Mouse (Mus musculus) bone marrow macrophage, adult 2 months (primary cell): Measurements from ENCODE around the gene Mrps18a. TPM values are rescaled to one million over a fixed set of nuclear protein-coding genes. Genes with fewer than 3 reads are reported as not detected.

Experiments used
- H3K27ac ChIP-seq: 2 replicates; pipeline ENCODE4 v1.5.1; 2012; ENCODE audit warnings: low read depth, low read length; ENCODE audit not compliant: insufficient read depth
- H3K4me1 ChIP-seq: 2 replicates; pipeline ENCODE4 v1.6.1; 2012; ENCODE audit warnings: low read length; ENCODE audit not compliant: control insufficient read depth, insufficient read depth
- H3K4me3 ChIP-seq: 2 replicates; pipeline ENCODE4 v1.5.1; 2012; ENCODE audit warnings: mild to moderate bottlenecking, low read length, moderate library complexity; ENCODE audit not compliant: insufficient read depth
- CTCF ChIP-seq: IDR thresholded peaks from 2 replicates; pipeline ENCODE4 v1.5.1; 2012; ENCODE audit warnings: low read depth, mild to moderate bottlenecking, low read length, moderate library complexity
- POLR2A ChIP-seq: IDR thresholded peaks from 2 replicates; pipeline ENCODE4 v1.6.1; 2012; ENCODE audit warnings: mild to moderate bottlenecking, low read depth, low read length, borderline replicate concordance
- polyA plus RNA-seq: library from polyadenylated mRNA; stranded (reverse); fragments of >200 nt; gene quantifications from 2 replicates; pipeline ENCODE4 v1.2.4, GENCODE M21; 2012; ENCODE audit not compliant: missing spikeins, insufficient read depth, insufficient read length

Gene Mrps18a
- polyA plus RNA-seq: 71.9 and 73.2 TPM in 2 replicates

DNA sequence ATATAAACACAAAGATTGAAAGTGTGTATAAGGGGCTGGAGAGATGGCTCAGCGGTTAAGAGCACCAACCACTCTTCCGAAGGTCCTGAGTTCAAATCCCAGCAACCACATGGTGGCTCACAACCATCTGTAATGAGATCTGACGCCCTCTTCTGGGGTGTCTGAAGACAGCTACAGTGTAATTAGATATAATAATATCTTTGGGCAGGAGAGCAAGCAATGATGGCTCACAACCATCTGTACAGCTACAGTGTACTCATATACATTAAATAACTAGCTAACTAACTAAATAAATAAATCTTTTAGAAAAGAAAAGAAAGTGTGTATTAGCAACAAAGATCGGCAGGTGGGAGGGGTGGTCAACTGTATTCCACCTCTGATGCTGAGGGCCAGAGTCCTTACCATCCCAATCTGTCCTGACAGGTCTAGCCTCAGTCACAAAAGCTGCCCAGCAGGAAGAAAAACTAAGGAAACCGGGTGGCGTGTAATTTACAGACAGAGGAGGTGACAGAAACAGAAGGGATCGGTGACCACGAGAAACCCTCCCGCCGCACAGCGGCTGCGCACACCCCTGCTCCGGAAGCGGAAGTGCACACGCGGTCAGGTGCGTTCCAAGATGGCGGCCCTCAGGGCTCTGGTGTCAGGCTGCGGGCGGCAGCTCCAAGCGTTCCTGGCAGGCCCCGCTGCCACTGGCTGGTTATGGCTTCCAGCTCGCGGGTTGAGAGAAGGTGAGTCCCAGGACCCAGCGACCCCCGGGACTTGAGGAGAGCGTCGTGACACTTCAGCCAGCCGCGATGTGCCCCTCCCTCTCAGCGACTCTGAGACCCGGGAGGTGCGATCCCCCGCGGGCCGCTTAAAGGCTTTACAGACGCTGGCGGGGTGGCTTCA, at the start of gene Mrps18a:
Mrps18a (plus strand) TSS at position 585 of the 888 bp plus-strand sequence.
- no peak for TF ChIP-seq POLR2A
- TF ChIP-seq CTCF: no peak
- Histone ChIP-seq H3K27ac (peak within 1 kb of the TSS; percentile 34; the same call in 1 of the 2 replicates), H3K4me3 (peak within 1 kb of the TSS; percentile 75), H3K4me1 (peaks cover 2% of the 10 kb centered on the region; the same call in 1 of the 2 replicates)

DNA sequence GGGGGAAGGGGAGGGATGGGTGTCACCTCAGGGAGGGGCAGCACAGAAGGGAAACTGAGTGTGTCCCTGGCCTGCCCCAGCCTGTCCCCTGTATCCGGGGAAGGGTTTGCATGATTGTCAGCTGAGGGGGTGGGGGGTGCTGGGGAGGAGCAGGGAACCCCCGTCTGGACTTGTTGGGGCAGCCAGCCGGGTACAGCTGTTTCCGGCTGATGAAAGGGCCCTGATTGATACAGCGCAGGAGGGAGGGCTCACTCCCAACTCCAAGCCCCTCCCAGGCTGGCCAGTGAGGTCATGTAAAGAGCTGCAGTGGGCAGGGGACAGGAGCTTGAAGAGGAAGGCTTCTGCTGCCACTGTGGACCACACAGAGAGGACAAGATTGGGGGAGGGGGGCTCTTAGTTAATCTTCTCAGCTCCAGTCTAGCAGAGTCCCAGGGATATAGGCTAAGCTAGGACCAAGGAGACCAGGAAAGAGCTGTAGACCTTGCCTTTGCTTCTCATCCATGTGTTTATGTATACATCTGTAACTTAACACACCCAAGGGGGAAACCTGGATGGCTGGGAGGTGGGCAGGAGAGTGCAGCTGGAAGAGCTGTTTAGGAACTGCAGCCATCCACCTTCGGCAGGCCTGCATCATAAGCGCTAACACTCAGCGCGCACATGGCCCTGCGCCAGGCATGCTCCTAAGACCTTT, 47.4 kb upstream of the Mrps18a start:
- TF ChIP-seq CTCF (no peak), POLR2A (no peak)
- H3K4me1 ChIP-seq: no peaks in the 10 kb centered on the region
- H3K4me3 ChIP-seq: no peak overlapping the region
- H3K27ac ChIP-seq: no peak overlapping the region

DNA sequence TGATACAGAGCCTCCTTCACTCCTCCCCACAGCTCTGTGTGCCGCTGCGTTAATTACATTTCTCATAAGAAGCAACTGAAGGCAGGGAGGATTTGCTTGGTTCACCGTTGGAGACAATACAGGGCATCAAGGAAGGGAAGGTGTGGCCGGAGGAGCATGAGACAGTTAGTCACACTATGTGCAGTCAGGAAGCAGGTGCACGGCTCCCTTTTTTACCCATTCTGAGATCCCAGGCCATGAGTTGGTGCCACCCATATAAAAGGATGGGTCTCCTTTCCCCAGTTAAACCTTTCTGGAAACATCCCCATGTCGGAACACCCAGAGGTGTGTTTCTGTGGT, 46.8 kb upstream of the Mrps18a start:
- no peaks in the 10 kb centered on the region for H3K4me1 ChIP-seq
- no peak overlapping the region for H3K27ac ChIP-seq
- no peak for TF ChIP-seq POLR2A
- H3K4me3 ChIP-seq: no peak overlapping the region

DNA sequence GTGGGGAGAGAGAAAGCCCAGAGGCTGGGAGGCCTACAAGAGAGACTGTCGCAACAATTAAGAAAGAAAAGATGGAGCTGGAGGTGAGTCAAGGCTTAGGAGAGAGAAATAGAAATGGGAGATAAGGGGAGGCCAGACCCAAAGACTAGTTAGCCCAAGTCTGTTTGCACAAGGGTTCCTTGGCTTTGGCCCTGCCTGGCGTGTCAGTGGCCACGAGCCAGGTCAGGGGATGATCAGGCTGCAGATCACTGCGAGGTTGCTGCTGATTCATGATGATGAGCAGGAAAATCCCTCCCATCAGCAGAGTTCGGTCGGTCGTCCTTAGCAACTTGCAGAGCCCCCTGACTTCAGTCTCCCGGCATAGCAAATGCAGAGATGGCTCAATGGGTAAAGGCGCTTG, 40.7 kb upstream of the Mrps18a start:
- Histone ChIP-seq H3K4me1 (peaks cover 17% of the 10 kb centered on the region), H3K4me3 (no peak overlapping the region), H3K27ac (no peak overlapping the region)
- TF ChIP-seq POLR2A (no peak), CTCF (no peak)

DNA sequence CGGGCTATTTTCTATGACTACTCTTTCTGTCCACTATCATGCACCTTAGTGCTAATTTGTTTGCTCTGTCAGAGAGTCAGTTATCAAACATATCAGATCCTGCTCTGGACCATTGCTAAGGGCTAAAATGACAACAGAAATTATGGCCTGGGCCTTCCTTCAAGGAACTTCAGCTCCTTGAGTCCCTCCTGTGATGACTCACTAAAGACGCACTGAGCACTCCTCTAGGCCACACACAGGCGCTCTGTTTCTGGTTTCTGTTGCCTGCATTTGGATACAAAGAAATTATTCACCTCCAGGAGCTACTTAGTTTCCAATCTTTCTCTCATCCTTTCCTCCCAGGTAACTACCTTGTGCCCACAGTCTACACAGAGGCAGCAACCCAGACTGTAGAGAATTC, 39.3 kb upstream of the Mrps18a start:
- TF ChIP-seq CTCF (no peak), POLR2A (no peak)
- Histone ChIP-seq H3K27ac (no peak overlapping the region), H3K4me3 (no peak overlapping the region), H3K4me1 (peaks cover 17% of the 10 kb centered on the region)

DNA sequence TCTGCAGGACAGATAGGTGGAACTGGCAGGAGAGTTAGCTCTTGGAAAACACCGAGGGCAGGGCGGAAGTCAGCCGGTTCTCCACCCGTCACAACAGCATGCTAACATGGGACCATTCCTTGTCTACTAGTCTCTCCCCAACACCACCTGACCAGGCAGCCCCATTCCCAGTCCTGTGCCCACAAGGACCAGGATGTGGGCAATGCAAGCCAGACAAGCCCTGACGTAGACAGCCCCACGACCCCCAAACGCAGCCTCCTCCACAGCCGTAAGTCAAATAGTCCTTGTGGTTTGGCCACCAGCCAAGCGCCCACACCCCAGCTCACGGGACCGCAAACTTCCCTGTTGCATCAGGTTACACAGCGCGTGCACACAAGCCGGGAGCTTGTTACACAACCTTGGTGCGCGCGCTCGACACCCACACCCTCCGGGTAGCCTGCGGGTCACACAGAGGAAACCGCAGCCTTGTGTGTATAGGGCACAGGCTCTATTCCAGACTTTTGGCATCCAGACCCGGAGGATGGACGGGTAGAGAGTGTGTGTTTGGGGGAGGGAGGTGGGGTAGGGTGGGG, 37.0 kb upstream of the Mrps18a start:
- Histone ChIP-seq H3K27ac (no peak overlapping the region), H3K4me1 (peaks cover 17% of the 10 kb centered on the region), H3K4me3 (peak overlapping the region; percentile 22)
- no peak for TF ChIP-seq POLR2A

DNA sequence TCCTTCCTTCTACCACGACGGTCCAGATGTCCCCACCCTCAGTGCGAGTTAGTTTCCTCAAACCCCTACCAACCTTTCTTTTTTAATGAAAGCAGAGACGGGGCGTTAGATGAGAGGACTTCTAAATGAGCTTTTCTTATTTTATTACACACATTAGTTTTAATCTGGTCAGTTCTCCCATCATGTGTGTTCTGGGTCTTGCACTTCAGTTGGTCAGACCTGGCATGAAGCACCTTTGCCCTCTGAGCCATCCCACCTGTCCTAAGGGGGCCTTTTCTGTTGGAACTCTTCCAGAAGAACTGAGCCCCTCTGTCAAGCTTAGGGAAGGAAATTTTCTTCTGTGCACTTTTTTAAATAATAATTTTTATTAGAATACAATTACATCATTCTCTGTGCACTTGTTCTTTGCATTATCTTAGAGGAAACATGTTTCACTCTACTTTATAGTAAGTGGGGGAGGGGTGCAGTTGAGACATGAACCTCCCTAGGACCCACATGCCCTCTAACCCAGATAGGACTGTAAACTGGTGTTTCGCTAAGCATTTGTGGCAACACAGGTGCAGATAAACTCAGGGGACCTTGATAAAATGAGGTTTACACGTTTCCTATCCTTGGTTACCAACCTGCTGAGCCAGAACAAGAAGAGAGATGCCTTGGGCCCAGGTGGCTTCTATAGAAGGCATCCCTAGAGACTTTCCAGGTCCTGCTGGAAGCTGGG, 36.2 kb upstream of the Mrps18a start:
- H3K4me1 ChIP-seq: peaks cover 17% of the 10 kb centered on the region
- H3K4me3 ChIP-seq: no peak overlapping the region
- H3K27ac ChIP-seq: no peak overlapping the region
- TF ChIP-seq CTCF (no peak), POLR2A (no peak)

DNA sequence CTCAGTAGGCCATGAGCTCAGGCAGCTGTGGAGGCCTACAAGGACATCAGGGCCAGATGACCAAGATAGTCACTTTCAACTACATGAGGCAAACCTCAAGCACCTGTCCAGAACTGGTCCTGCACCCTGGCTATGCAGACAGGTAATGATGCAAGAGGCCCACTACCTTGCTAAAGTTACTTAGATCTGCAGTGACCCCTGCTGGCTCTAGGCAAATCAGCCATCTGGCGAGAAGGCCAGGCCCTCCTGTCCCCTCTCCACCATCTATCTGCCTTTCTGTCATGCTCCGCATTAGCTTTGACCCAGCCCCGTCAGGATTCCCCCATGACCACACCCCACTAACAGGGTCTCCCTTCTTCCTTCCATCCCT, 35.7 kb upstream of the Mrps18a start:
- Histone ChIP-seq H3K4me1 (peaks cover 15% of the 10 kb centered on the region), H3K4me3 (no peak overlapping the region), H3K27ac (no peak overlapping the region)
- TF ChIP-seq POLR2A (no peak), CTCF (peak; percentile 43; the same call in 1 of the 2 replicates)

DNA sequence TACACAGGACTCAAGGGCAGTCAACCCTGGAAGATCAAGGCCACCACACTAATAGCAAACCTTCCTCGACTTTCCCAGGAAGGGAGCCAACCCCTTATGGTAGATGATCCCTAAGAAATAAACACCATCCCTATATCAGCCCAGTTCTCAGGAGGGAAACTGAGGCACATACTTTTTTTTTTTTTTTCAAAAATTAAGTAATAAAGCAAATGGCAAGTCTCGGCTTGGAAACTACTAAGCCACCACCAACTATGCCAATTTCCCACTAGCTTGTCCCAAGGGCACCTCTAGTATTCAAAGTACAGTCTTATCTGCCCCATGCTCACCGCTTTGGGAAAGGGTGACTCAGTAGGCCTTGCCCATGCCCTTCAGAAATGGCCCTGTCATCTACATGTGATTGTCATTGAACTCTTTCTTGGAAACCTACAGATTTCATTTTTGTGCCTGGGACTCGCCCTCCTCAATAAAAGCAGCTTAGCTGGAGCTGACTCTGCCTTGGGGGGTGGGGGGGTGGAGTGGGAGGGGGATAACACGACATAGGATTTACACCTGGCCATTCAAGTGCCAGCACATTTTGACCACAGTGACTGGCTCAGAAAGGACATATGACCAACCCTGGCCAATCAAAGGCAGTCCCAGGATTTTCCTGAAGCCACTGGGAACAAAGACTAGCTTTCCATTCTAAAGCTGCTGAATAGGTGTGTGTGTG, 35.1 kb upstream of the Mrps18a start:
- Histone ChIP-seq H3K4me3 (no peak overlapping the region), H3K27ac (no peak overlapping the region), H3K4me1 (peaks cover 13% of the 10 kb centered on the region)
- TF ChIP-seq POLR2A (no peak), CTCF (no peak)

DNA sequence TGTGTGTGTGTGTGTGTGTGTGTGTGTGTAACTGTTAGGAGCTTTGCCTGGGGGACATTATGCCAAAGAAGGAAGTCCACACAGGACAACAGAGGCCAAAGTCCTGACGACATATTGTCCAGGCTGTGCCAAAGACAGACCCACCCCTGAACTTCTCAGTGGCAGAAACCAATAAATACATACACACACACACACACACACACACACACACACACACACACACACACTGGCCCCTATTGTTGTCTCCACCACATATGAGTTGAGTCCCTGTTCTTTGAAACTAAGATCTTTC, 34.6 kb upstream of the Mrps18a start:
- Histone ChIP-seq H3K4me1 (peaks cover 13% of the 10 kb centered on the region), H3K4me3 (no peak overlapping the region), H3K27ac (no peak overlapping the region)
- TF ChIP-seq CTCF (no peak), POLR2A (no peak)
